Mouse (Mus musculus) forebrain, embryonic 11.5 days (tissue): ENCODE measurements around the gene Ccdc105. TPM values are rescaled to one million over a fixed set of nuclear protein-coding genes. Genes with fewer than 3 reads are reported as not detected.
A peak's percentile ranks its signal among the peaks of the same experiment; 100 is the strongest.

Experiments used
- ATAC-seq: fragments of 200-750 bp; cut with Nextera tagmentation; replicated peaks from 2 replicates; pipeline ENCODE4 v1.8.0; 2017; ENCODE audit warnings: moderate TSS enrichment; ENCODE audit not compliant: low FRiP score
- DNase-seq: peaks from one replicate; pipeline ENCODE4 v3.0.0-alpha.2; 2017; ENCODE audit warnings: low spot score
- H3K27ac ChIP-seq: fragments of 300-500 bp; sonication (generic); 2 replicates; pipeline ENCODE4 v1.5.1; 2014; ENCODE audit warnings: low read depth, low read length
- H3K27me3 ChIP-seq: fragments of 300-500 bp; sonication (generic); 2 replicates; pipeline ENCODE4 v1.6.1; 2014; ENCODE audit warnings: mild to moderate bottlenecking, low read length, mixed read lengths; ENCODE audit not compliant: control insufficient read depth, insufficient read depth
- H3K36me3 ChIP-seq: fragments of 300-500 bp; sonication (generic); 2 replicates; pipeline ENCODE4 v1.6.1; 2014; ENCODE audit warnings: mild to moderate bottlenecking, low read length, moderate library complexity, mixed read lengths; ENCODE audit not compliant: control insufficient read depth, insufficient read depth
- H3K4me1 ChIP-seq: fragments of 300-500 bp; sonication (generic); replicated peaks from 2 replicates; pipeline ENCODE4 v1.6.1; 2014; ENCODE audit warnings: low read length, mixed read lengths; ENCODE audit not compliant: control insufficient read depth, insufficient read depth
- H3K4me2 ChIP-seq: fragments of 300-500 bp; sonication (generic); 2 replicates; pipeline ENCODE4 v1.6.1; 2014; ENCODE audit warnings: low read depth, mild to moderate bottlenecking, low read length, moderate library complexity, mixed read lengths; ENCODE audit not compliant: severe bottlenecking
- H3K4me3 ChIP-seq: fragments of 300-500 bp; sonication (generic); 2 replicates; pipeline ENCODE4 v1.5.1; 2014; ENCODE audit warnings: low read depth, low read length
- H3K9ac ChIP-seq: fragments of 300-500 bp; sonication (generic); 2 replicates; pipeline ENCODE4 v1.6.1; 2014; ENCODE audit warnings: low read length
- H3K9me3 ChIP-seq: fragments of 300-500 bp; sonication (generic); 2 replicates; pipeline ENCODE4 v1.6.1; 2016; ENCODE audit warnings: low read length, mixed read lengths; ENCODE audit not compliant: control insufficient read depth
- WGBS: fragments of 180-500 bp; shearing (Covaris S2); extraction: QIAGEN DNeasy Blood & Tissue Kit; methylation state at CpG from one replicate; pipeline ENCODE4 v1.1.7; 2014; 5-methylcytosine and 5-hydroxymethylcytosine counted together
- polyA plus RNA-seq: library from polyadenylated mRNA; unstranded; fragments of >200 nt; fragmentation: Nextera tagmentation; extraction: Ambion mirVana; gene quantifications from 2 replicates; pipeline ENCODE4 v1.2.1, GENCODE M21; 2014

Ccdc105 gene
- 0.15 and 0.20 TPM in 2 replicates for polyA plus RNA-seq

GRCm38 (mm10) chr10:78752452-78753191 is at the start of gene Ccdc105:
TSS of gene Ccdc105 (minus strand) at chr10:78753065.
- 0 out of 2 replicates have a peak, but pooled peaks cover 2% of the 10 kb centered on the region for H3K27me3 ChIP-seq
- peak; percentile 90 for DNase-seq
- H3K4me2 ChIP-seq, result peak within 1 kb of the TSS; percentile 78
- no peak within 1 kb of the TSS for H3K27ac ChIP-seq
- peak within 1 kb of the TSS; percentile 46 for H3K4me3 ChIP-seq
- peak; percentile 95 for ATAC-seq
- peaks cover 2% of the 10 kb centered on the region; the same call in 1 of the 2 replicates for H3K4me1 ChIP-seq
- H3K9me3 ChIP-seq, result no peaks in the 10 kb centered on the region
- H3K9ac ChIP-seq, result peak within 1 kb of the TSS; percentile 72
- no peaks in the 10 kb centered on the region for H3K36me3 ChIP-seq
- WGBS, result 1% methylated on average over 61 of the region's 61 CpGs

GRCm38 (mm10) chr10:78801449-78801848 is 48.6 kb upstream of the Ccdc105 start:
- ATAC-seq (no peak), DNase-seq (no peak)
- 83% methylated on average over 2 of the region's 2 CpGs for WGBS
- Histone ChIP-seq H3K4me3 (no peak overlapping the region), H3K9ac (no peak overlapping the region), H3K9me3 (no peaks in the 10 kb centered on the region), H3K27ac (no peak overlapping the region), H3K27me3 (no peaks in the 10 kb centered on the region), H3K4me1 (no peaks in the 10 kb centered on the region), H3K4me2 (no peak overlapping the region), H3K36me3 (no peaks in the 10 kb centered on the region)

- H3K4me1 ChIP-seq, result no peaks in the 10 kb centered on the region; the same call in 1 of the 2 replicates
- no peak overlapping the region for H3K27ac ChIP-seq
- H3K9ac ChIP-seq, result no peak overlapping the region
- H3K9me3 ChIP-seq, result no peaks in the 10 kb centered on the region
- no peak for DNase-seq
- H3K36me3 ChIP-seq, result no peaks in the 10 kb centered on the region
- no peak for ATAC-seq
- H3K27me3 ChIP-seq, result no peaks in the 10 kb centered on the region
- 28% methylated on average over 1 of the region's 1 CpGs for WGBS
- no peak overlapping the region for H3K4me3 ChIP-seq
- H3K4me2 ChIP-seq, result no peak overlapping the region
Observed at GRCm38 (mm10) chr10:78790561-78790960, 37.7 kb upstream of the Ccdc105 start.

- H3K9ac ChIP-seq, result peak overlapping the region; percentile 71
- H3K36me3 ChIP-seq, result no peaks in the 10 kb centered on the region
- H3K4me2 ChIP-seq, result peak overlapping the region; percentile 55
- no peaks in the 10 kb centered on the region for H3K9me3 ChIP-seq
- no peaks in the 10 kb centered on the region; the same call in 1 of the 2 replicates for H3K4me1 ChIP-seq
- peak overlapping the region; percentile 35 for H3K4me3 ChIP-seq
- ATAC-seq, result peak; percentile 94
- peak; percentile 80 for DNase-seq
- no peaks in the 10 kb centered on the region for H3K27me3 ChIP-seq
- 6% methylated on average over 22 of the region's 22 CpGs for WGBS
- H3K27ac ChIP-seq, result no peak overlapping the region
Observed at GRCm38 (mm10) chr10:78787566-78788087, 34.8 kb upstream of the Ccdc105 start.

GRCm38 (mm10) chr10:78779981-78780651 is 27.3 kb upstream of the Ccdc105 start, which contains the start of gene Slc1a6:
TSS of gene Slc1a6 (plus strand) at chr10:78780496.
- Histone ChIP-seq H3K4me2 (peak within 1 kb of the TSS; percentile 94), H3K27ac (no peak within 1 kb of the TSS), H3K4me3 (peak within 1 kb of the TSS; percentile 59), H3K9me3 (no peaks in the 10 kb centered on the region), H3K9ac (peak within 1 kb of the TSS; percentile 77), H3K36me3 (no peaks in the 10 kb centered on the region), H3K4me1 (peaks cover 6% of the 10 kb centered on the region; the same call in 1 of the 2 replicates), H3K27me3 (no peaks in the 10 kb centered on the region)
- DNase-seq, result peak; percentile 72
- under 1% methylated on average over 53 of the region's 54 CpGs for WGBS
- ATAC-seq, result peak; percentile 69

GRCm38 (mm10) chr10:78779527-78779926 is 26.7 kb upstream of the Ccdc105 start:
- Histone ChIP-seq H3K9me3 (no peaks in the 10 kb centered on the region), H3K27me3 (no peaks in the 10 kb centered on the region), H3K9ac (no peak overlapping the region; the same call in 1 of the 2 replicates), H3K36me3 (no peaks in the 10 kb centered on the region), H3K4me1 (peaks cover 6% of the 10 kb centered on the region; the same call in 1 of the 2 replicates), H3K27ac (no peak overlapping the region), H3K4me3 (peak overlapping the region; percentile 59), H3K4me2 (peak overlapping the region; percentile 94)
- DNase-seq (no peak), ATAC-seq (no peak)
- 66% methylated on average over 9 of the region's 9 CpGs for WGBS

- DNase-seq, result peak; percentile 68
- 37% methylated on average over 4 of the region's 4 CpGs for WGBS
Observed at GRCm38 (mm10) chr10:78775830-78776229, 23.0 kb upstream of the Ccdc105 start.

GRCm38 (mm10) chr10:78765570-78765969 is 12.7 kb upstream of the Ccdc105 start:
- H3K9me3 ChIP-seq, result no peaks in the 10 kb centered on the region
- DNase-seq (no peak), ATAC-seq (no peak)
- no peaks in the 10 kb centered on the region for H3K4me1 ChIP-seq
- no peaks in the 10 kb centered on the region for H3K27me3 ChIP-seq
- WGBS, result 91% methylated on average over 1 of the region's 1 CpGs
- no peak overlapping the region for H3K27ac ChIP-seq
- no peak overlapping the region for H3K4me3 ChIP-seq
- no peaks in the 10 kb centered on the region for H3K36me3 ChIP-seq
- H3K9ac ChIP-seq, result no peak overlapping the region
- H3K4me2 ChIP-seq, result no peak overlapping the region

More at GRCm38 (mm10) chr10:78775830-78776229, 23.0 kb upstream of the Ccdc105 start:
- Histone ChIP-seq H3K4me3 (no peak overlapping the region), H3K4me2 (no peak overlapping the region), H3K4me1 (peaks cover 5% of the 10 kb centered on the region; the same call in 1 of the 2 replicates), H3K27ac (no peak overlapping the region), H3K27me3 (no peaks in the 10 kb centered on the region), H3K9me3 (no peaks in the 10 kb centered on the region), H3K9ac (no peak overlapping the region), H3K36me3 (no peaks in the 10 kb centered on the region)
- peak; percentile 70 for ATAC-seq
